Mouse (Mus musculus) adrenal gland, postnatal 36 days (tissue): ENCODE data around the gene Tuba1a. TPM values are rescaled to one million over a fixed set of nuclear protein-coding genes. Genes with fewer than 3 reads are reported as not detected.
"Not testable (repeated sequence)": the region's sequence is repeated elsewhere in the genome, so short reads cannot be mapped to it uniquely, and the experiment has no call there.

Source experiments
- DNase-seq, 2 experiments: peaks; one replicate each; pipeline ENCODE4 v3.0.0; 2021; ENCODE audit warnings: mixed read lengths in 1 of 2
- total RNA-seq, 2 experiments: library from RNA; stranded (reverse); gene quantifications; 2 replicates each; pipeline ENCODE4 v1.2.3; 2021

Tuba1a gene
- total RNA-seq, 2 experiments from 2014 or later: 87.9 to 123 TPM

DNA sequence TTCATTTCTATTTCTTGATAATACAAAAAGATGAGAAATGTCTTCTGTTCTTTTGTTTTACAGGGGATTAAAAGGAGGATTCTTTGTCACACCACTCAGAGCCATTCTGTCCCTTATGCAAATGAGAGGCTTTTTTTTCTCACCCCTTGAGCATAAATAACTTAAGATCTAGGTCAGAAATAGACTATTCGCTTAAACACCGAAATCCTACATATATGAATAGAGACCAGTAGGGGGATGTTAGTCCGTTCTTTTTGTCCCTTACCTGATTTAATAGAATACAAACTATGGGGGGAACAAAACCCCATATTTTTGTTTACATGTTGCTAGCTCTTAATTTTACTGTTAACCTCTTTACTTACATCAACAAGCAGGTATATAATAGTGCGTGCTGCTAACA lies 2.5 kb upstream of the Tuba1a start:
- no peak for DNase-seq

DNA sequence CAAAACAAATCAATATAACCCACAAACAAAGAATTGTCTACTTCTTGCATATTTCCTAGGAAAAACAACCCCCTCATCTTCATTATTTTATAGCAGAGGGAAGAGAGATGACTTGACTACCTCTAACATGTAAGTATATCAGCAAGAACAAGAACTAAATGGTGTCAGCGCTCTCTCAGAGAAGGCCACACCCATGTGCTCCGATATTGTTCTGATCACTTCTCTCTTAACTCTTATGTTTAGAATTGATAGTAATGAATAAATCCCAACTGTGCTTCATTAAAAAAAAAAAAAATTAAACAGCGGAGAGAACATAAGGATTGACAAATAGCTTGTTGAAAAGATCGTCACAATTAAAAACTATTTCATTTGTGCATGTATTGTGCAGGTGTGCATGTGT lies 1.8 kb upstream of the Tuba1a start:
- no peak for DNase-seq

DNA sequence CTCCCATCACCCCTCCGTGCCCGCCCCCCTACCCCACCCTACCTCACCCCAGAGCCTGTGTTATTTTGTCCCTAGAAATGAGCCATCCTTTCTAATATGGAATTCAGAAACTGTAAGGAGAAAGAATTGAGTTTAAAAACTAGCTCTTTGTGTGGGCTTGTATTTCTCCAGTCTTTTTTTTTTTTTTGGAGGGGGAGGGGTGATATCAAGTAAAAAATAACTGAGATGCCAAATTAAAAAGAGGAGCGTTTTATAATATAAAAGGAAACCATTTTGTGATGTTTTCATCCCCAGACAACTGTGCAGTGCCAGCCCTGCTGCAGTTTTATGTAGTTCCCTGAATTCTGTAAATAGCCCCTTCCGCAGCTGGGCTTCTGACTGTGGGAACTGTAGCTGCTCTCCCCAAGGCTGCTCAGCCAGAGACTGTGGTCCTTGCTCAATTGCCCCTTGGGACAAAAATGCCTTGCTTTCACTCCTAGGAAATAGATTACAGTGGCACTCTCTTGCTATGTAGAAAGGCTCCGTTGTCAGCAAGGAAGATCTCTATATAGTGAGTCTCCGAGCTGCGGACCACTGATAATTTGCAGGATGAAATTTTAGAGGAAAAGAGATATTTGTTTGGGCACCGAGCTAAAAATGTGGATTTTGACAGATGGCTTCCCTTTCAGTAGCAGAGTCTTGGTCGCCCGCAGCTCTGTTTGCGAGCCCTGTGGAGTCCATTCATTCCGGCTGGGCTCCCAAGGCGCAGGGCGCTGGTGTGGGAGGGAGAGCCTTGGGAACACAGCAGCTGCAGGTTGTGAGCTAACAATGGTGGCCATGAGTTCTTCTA lies 1.1 kb upstream of the Tuba1a start:
- peak in 1 of 2 experiments; percentile 30 for DNase-seq

DNA sequence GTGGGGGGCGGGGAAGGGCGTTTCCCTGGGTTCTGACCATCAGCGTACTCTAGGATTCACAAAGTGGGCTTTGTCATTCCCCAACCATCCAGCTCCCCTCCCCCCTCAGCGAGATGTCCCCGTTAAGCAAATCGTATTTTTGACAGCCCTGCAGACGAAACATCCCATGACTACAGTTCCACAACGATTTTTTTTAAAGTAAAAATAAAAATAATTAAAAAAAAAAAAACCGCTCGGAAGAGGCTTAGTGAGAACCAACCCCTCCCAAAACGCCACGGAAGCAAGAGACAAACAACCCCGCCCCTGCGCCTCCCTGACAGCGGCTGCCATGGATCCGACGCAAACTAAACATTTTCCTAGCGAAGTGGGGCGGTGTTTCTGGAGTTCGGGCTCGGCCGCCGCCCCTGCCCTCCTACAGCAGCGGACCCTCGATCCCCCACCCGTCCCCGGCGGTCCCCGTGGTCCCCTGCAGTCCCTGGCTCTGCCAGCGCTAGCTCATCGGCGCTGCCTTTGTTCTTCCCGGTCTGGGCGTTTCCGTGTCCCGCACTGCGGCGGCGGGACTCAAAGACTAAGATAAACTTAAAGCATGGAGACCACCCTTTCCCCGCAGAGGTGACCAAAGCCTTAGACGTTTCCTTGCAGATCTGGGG lies 627 bp downstream of the Tuba1a start:
- peak; percentile 70 to 83 for DNase-seq

DNA sequence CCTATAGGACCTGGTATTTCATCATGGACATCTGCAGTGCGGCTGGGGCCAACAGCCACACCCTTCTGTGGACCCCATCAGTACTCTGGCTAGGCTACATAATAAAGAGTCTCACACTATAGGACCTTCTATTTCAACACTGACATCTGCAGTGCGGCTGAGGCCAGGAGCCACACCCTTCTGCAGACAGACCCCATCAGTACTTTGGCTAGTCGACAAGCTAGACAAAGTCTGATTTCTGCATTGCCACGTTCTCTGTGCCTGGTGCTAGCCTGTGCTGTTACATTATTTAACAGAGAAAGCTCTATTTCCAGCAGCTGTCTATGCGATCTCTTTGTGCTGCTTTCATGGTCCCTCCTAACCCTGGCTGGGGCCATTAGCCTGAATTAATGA lies 1.4 kb downstream of the Tuba1a start:
- no peak for DNase-seq

DNA sequence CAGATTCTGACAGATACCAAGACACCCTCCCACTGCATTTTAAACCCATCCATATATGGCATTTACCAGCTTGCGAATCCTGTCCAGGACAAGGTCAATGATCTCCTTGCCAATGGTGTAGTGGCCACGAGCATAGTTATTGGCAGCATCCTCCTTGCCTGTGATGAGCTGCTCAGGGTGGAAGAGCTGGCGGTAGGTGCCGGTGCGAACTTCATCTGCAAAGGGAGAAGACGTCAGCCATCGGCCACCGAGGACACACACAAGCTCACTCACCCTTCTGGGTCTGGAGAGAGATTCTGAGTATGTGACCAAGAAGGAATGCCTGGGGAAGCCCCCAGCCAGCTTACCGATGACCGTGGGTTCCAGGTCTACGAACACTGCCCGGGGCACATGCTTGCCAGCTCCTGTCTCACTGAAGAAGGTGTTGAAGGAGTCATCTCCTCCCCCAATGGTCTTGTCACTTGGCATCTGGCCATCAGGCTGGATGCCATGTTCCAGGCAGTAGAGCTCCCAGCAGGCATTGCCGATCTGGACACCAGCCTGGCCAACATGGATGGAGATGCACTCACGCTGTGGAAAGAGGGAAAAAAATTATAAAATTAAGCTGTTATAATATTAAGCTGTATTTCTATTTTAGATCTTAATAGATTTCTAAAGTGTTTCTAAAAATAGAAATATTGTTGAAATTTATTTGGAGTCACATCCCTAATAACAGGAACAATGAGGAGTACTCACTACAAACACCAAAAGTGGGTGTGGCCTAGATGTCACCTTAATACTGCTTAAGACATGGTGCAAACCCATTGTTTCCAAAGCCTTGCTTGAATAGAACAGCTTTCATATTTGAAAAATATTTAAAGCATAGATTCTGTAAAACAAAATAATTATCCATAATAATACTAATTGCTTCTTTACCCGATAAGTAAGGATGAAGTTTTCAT lies 2.1 kb downstream of the Tuba1a start:
- not testable (repeated sequence) for DNase-seq

DNA sequence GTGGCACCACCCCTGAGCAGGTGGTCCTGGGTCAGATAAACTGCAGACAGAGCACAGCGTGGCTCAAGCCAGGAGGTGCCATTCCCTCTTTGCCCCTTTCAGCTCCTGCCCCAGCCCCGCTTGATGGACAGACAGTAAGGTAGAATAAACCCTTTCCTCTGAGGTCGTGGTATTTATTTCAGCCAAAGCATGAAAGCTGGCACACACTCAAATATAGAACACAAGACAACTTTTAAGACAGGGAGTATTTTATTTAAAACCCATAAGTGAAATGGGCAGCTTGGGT lies 4.0 kb downstream of the Tuba1a start:
- no peak for DNase-seq

DNA sequence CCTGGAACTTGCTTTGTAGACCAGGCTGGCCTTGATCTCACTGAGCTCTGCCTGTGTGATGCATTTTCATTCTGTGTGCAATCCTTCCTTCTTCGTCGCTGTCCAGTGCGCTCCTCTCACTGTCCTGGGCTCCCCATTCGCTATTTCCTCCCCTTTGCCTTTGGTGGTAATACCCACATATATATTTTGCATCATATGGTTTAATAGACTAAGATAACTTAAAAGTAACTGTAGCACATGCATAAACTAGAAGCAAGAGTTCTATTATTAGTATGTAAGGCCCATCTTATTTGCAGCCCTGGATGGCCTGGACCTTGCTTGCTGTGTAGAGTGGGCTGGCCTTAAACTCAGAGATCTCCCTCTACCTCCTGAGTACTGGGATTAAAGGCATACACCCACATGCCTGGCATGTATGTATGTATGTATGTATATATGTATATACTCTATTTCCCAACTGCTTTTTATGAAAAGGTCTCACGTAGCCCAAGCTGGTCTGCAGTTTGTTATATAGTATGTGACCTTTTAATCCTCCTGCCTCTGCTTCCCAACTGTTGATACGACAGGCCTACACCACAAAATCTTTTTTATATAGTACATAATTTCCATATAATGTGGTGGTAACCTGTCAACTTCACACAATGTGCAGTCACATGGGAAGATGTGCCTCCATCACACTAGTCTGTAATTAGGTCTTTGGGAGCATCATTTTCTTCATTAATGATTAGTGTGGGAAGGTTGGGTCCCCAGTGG lies 4.5 kb downstream of the Tuba1a start:
- DNase-seq: no peak

DNA sequence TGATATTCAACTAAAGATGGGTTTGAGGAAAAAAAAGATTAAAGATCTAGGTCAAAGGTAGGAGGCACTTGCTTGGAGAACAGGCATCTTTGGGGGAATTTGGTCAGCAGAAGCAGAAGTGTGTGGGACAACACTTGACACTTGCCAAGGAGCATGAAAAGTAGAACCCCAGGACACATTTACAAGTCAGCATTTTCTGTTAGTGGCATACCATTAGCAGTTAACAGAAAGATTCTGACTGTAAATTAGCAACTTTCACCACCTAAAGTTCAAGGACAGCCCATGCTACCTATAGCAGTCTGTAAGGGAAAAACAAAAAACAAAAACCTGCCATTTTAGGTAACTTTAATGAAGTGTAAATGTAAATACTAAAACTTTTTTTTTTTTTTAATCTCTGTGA lies 5.1 kb downstream of the Tuba1a start:
- DNase-seq: no peak

DNA sequence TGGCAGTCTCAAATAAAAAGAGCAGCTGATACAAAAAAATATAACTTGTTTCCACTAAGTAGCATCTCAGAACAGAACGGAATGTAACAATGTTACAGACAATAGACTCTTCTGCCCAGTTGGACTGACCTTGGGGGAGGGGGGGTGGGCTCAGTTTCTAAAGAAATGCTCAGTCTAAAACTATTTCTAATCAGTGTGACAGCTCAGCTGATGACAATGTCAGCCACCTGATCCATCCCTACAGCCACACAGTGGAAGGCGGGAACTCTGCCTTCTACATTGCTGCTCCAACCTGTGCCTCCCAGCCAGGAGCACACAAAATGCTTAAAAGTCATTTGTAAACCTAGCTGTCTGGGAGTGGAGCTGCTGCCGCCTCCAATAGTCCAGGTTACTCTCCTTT lies 5.6 kb downstream of the Tuba1a start:
- DNase-seq: no peak

DNA sequence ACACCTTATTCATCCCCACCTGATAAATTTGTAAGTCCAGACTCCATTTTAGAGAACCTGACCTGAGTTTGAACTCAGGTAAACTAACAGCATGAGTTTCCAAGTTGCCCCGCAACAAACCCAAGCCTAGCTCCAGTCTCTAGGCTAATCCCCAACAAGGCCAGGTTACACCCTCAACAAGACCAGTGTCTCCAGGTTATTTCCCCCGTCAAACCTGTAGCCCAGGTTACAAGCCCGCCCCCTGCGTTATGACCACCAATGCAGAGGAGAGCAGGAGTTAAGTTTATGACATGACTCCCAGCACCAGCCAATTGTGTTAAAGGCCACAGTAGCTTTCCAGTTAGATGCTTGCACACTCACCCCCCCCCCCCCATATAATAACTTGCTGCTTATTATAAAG lies 10.4 kb downstream of the Tuba1a start:
- no peak for DNase-seq

DNA sequence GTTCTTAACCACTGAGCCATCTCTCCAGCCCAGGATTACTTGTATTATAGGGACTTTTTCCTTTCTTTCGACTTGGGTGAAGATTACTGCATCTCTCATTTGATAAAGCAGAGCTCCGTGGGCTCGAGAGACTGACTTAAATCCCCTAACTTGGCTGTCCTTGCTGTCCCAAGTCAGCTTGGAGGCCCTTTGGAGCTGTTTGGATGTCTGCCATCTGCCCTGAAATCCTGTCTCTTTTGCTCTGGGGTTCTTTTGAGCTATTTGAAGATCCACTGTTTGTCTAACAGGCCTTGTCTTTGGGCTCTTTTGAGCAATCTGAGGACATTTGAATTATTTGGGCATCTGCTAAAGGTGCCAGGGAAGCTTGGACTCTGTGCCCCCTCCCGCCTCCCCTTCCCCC lies 11.4 kb downstream of the Tuba1a start:
- DNase-seq: peak; percentile 43 to 60

DNA sequence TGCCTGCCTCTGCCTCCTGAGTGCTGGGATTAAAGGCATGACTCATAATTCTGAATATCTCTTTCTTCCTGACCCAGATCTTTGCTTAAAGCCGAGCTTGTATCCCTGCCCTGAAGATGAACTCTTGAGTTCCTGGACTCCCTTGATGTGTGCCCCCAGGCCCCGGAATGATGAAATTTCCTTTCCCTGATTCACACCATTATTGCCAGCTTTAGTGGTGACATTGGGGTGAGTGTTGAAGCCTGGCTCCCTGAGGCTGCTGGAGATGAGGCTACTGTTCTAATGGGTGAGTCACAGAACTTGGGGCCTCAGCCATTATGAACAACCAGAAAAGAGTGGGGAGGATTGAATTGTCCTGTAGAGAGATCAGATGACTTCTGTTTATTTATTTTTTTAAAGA lies 12.0 kb downstream of the Tuba1a start:
- no peak for DNase-seq

DNA sequence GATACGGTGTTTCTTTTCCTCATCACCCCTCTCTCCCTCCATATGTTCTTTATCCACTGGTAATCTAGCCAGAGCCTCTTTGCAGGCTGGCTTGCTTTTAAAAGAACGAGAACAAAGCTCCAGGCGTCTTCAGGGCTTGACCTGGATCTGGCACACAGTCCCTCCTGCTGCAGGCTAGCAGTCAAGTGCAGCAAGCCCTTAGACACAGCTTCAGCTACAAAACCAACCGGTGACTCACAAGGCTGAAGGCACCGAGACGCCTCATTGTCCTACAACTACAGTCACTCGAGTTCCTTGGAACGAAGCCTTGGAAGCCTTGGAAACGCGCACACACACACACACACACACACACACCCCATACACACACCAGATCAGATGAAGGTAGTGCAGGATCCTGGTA lies 12.7 kb downstream of the Tuba1a start:
- peak; percentile 46 to 64 for DNase-seq

DNA sequence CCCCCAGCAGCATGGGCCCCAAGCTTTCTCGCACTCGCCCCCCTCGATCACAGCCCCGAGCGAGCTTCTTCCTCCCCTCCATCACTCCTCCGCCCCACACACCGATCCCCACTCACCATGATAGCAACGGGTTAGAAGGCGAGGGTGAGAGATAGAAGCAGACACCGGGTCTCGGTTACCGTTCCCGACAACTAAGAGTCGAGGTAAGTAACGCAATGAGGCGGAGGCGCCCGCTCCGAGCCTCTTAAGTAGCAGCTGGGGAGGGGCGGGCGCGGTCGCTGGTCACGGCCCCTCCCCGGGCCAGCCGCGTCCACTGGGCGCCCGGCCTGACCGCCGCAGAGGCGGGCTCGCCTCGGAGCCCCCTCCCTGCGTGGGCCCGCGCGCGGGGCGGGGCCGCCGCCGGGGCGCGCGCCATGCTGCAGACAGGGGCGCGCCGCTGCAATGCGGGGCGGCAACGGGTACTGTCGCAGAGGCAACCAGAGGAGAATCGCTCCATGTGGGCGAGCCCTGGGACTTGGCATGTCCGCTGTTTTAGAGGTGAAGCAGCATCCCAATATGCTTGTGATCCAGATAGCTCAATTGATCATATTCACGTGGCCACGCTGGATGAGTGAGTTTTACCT lies 19.2 kb downstream of the Tuba1a start, which contains the start of gene Tuba1b:
TSS of gene Tuba1b (minus strand) at position 349 of the 623 bp plus-strand sequence.
- DNase-seq: peak; percentile 94 to 97

DNA sequence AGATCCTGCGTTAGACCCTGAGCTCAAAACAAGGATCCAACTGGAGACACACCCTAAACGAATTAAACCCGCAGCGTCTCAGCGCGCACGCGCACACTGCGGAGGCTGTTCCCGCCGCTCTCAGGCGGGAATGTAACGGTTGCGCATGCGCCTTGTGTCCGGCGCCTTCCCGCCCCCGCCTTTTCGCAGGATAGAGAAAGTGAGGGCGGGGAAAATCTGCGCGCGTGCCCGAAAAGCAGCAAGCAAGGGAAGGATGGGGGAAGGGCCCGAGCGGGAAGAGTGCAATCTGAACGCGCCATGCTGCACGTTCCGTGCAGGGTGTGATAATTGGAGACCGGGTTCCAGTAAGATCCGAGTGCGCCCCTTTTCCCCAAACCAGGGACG lies 19.7 kb downstream of the Tuba1a start:
- DNase-seq: peak; percentile 96 to 98

DNA sequence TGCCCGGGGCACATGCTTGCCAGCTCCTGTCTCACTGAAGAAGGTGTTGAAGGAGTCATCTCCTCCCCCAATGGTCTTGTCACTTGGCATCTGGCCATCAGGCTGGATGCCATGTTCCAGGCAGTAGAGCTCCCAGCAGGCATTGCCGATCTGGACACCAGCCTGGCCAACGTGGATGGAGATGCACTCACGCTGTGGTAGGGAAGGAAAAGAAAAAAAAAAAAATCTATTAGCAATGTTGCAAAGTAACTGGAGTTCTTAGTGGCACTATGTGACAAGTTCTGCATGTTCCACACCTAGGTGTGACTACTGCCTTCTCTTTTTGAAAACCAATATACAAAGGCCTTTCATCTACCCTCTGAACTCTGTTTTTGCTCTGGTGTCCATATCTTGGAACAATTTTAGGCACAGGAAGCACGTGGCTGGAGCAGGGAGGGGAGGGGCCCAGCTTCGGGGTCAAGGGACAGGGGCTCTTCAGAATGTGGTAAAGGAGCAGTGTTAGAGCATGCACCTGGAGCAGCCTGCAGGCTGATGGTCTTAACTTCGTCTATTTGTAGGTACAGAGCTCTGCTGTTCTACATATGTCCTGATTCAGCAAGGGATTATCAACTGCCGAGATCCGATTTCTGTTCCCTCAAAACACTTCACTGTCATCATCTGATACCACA lies 20.4 kb downstream of the Tuba1a start:
- DNase-seq: peak in 1 of 2 experiments; percentile 20

DNA sequence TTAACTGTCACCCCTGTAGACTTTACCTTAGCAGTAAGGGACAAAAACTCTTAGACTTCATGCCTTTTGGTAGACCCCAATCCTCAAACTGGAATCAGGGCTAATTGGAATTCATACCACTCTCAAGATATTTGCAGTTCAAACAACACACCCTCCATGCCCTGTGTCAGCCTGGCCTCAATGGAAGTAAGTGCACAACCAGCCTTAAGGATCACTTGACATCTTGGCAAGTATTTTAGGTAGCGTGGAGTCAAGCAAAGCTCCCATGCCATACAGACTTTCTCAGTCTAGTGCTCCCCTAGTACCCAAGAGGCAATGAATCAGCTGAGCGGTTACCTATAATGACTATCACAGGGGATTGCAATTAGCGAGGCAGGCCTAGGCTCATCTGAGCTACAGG lies 22.5 kb downstream of the Tuba1a start:
- no peak for DNase-seq

DNA sequence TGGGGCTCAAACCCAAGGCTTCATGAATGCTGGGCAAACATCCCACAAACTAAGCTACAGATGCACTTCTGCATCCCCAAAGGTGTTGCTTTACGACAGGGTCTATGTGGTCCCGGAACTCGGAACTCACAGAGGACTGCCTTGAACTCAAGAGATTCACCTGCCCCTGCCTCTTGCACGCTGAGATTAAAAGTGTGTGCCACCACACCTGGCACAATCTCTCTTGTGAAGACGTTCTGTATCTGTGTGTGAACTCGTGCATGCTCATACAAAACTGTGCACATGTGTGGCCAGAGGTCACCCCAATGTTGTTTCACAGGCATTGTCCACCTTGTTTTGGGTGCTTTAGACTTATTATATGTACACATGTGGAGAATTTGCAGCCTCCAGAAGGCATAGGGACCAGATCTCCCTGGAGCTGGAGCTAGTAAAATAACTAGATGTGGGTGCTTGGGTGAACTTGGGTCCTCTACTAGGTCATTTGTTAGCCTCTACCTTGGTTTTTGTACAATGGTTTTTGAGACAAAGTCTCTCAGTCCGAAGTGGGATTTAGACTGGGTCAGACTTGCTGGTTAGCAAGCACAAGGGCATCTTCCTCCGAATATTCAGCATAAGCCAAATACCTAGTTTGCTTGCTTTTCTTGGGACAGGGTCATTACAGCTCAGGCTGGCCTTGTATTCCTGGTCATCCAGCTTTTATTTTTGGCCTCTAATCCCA lies 23.3 kb downstream of the Tuba1a start:
- DNase-seq: no peak

DNA sequence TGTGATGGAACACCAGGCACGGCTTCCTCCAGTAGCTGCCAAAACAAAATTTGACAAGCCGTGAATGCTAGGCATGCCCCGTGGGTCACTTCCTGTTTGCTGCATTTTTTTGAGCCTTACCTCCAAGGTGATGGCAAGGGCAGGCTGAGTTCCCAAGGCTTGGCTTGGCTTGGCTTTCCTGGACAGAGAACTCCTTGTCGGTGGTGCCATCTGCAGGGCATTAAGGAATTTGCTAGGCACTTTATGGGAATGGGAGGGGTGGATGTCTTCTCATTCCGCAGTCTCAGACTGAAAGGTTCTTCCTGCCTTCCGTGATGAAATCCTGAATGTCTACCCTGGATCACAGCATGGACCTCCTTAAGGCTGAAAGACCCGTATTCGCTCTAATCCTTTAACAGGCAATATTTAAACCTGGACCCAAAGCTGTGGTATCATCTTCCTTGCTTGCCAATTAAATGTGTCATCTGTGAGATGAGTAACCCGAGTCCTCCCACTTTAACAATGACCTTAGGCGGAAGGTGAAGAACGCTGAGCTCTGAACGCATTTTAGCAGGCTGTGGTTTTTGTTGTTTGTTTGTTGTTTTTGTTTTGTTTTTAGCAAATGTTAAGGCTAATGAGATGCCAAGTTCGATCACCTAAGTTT lies 24.8 kb downstream of the Tuba1a start:
- peak; percentile 75 to 84 for DNase-seq
